Mouse (Mus musculus) neutrophil, adult 5-6 weeks (primary cell): Measurements from ENCODE around the gene Rps11. TPM values are rescaled to one million over a fixed set of nuclear protein-coding genes. Genes with fewer than 3 reads are reported as not detected.

Experiments
- ATAC-seq: fragments of 151-379, 151-347 bp; 2 replicates; pipeline ENCODE4 v1.8.0; 2017; ENCODE audit warnings: mild to moderate bottlenecking, moderate TSS enrichment; ENCODE audit not compliant: insufficient number of reproducible peaks, poor library complexity, low FRiP score, severe bottlenecking; ENCODE audit errors: extremely low read depth
- total RNA-seq: library from RNA; stranded (forward); fragments of 200-1000 nt; gene quantifications from 2 replicates; pipeline ENCODE4 v1.2.3, GENCODE M21; 2017

Gene Rps11
- total RNA-seq, 1 experiment from 2014 or later, result 609 TPM

DNA sequence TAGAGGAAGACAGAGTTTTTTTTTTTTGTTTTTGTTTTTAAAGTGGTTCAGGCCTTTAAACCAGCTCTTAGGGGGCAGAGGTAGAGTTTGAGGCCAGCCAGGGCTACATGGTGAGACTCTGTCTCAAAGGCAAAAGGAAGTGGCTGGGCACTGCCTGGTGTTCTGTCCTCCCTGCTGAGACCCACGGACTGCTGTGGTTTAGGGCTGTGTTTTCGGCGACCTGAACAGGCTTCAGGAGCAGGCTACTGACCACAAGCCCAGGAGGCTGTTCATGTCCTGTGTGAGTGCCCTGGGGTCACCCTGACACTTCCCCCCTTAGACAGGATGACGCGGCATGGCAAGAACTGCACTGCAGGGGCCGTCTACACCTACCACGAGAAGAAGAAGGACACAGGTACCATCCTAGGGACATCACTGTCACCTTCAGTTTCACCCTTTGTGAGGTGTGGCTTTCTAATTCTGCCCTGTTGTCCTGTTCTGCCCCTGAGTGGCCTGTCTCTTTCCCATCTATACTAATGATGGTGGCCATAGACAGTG, 51.0 kb downstream of the Rps11 start:
- no peak for ATAC-seq

Other genes with a start within 250 kb of the Rps11 start
- 23.5 and 26.8 TPM in 2 replicates for gene Med25, start 231.7 kb downstream of the Rps11 start, total RNA-seq
- gene Fuz, start 228.4 kb downstream of the Rps11 start, total RNA-seq, result 22.1 and 29.9 TPM in 2 replicates
- 23.9 and 29.8 TPM in 2 replicates for gene Ap2a1, start 194.9 kb downstream of the Rps11 start, total RNA-seq
- not detected in 2 replicates for gene Tsks, start 181.2 kb downstream of the Rps11 start, total RNA-seq
- not detected in 2 replicates for gene Cpt1c, start 149.6 kb downstream of the Rps11 start, total RNA-seq
- 41.1 and 52.0 TPM in 2 replicates for gene Prmt1, start 137.9 kb downstream of the Rps11 start, total RNA-seq
- 216 and 230 TPM in 2 replicates for gene Irf3, start 126.8 kb downstream of the Rps11 start, total RNA-seq
- gene Bcl2l12, start 125.7 kb downstream of the Rps11 start, total RNA-seq, result 17.8 and 20.9 TPM in 2 replicates
- 35.7 and 39.7 TPM in 2 replicates for gene Scaf1, start 108.1 kb downstream of the Rps11 start, total RNA-seq
- gene Rras, start 106.5 kb downstream of the Rps11 start, total RNA-seq, result 4.9 and 7.1 TPM in 2 replicates
- 7.6 and 10.2 TPM in 2 replicates for gene Prr12, start 71.6 kb downstream of the Rps11 start, total RNA-seq
- gene Nosip, start 62.0 kb downstream of the Rps11 start, total RNA-seq, result 50.7 and 51.0 TPM in 2 replicates
- 19.8 and 21.8 TPM in 2 replicates for gene Prrg2, start 61.8 kb downstream of the Rps11 start, total RNA-seq
- gene Rcn3, start 32.2 kb downstream of the Rps11 start, total RNA-seq, result 9.2 and 16.1 TPM in 2 replicates
- gene Fcgrt, start 20.6 kb downstream of the Rps11 start, total RNA-seq, result 29.6 and 32.2 TPM in 2 replicates
- gene Rpl13a, start 4.3 kb upstream of the Rps11 start, total RNA-seq, result 2,520 and 3,147 TPM in 2 replicates
- gene Gm45713, start 11.8 kb upstream of the Rps11 start, total RNA-seq, result 0.58 TPM in 1 of 2 replicates, not detected in the other
- 34.4 and 37.5 TPM in 2 replicates for gene Flt3l, start 12.0 kb upstream of the Rps11 start, total RNA-seq
- 33.4 and 38.5 TPM in 2 replicates for gene Pih1d1, start 29.9 kb upstream of the Rps11 start, total RNA-seq
- gene Aldh16a1, start 30.1 kb upstream of the Rps11 start, total RNA-seq, result 38.3 and 39.7 TPM in 2 replicates
- gene Slc17a7, start 39.5 kb upstream of the Rps11 start, total RNA-seq, result not detected in 2 replicates
- not detected in 2 replicates for gene Gfy, start 55.1 kb upstream of the Rps11 start, total RNA-seq
- gene Pth2, start 56.6 kb upstream of the Rps11 start, total RNA-seq, result not detected in 2 replicates
- 0.25 and 0.35 TPM in 2 replicates for gene Ccdc155, start 80.5 kb upstream of the Rps11 start, total RNA-seq
- gene Dkkl1, start 87.7 kb upstream of the Rps11 start, total RNA-seq, result 1.6 and 2.8 TPM in 2 replicates
- not detected in 2 replicates for gene Tead2, start 91.3 kb upstream of the Rps11 start, total RNA-seq
- 602 and 650 TPM in 2 replicates for gene Cd37, start 114.7 kb upstream of the Rps11 start, total RNA-seq
- 0.12 TPM in 1 of 2 replicates, not detected in the other for gene Slc6a16, start 116.6 kb upstream of the Rps11 start, total RNA-seq
- not detected in 2 replicates for gene Slc6a21, start 153.1 kb upstream of the Rps11 start, total RNA-seq
- 2.6 and 5.2 TPM in 2 replicates for gene Trpm4, start 209.3 kb upstream of the Rps11 start, total RNA-seq
- not detected in 2 replicates for gene Hrc, start 210.9 kb upstream of the Rps11 start, total RNA-seq
- gene Ppfia3, start 242.6 kb upstream of the Rps11 start, total RNA-seq, result not detected in 2 replicates
- 0.70 TPM in 1 of 2 replicates, not detected in the other for gene Lin7b, start 246.1 kb upstream of the Rps11 start, total RNA-seq